Mouse (Mus musculus) midbrain, embryonic 15.5 days (tissue): ENCODE measurements at regions not wholly inside any gene's neighbourhood (a gene's known extent, or its start where the extent isn't known, plus 50 kb on each side); places are given as distances from the start of the nearest gene placed in this dataset.

ENCODE experiments used
- ATAC-seq: fragments of 200-750 bp; cut with Nextera tagmentation; replicated peaks from 2 replicates; pipeline ENCODE4 v1.8.0; 2017; ENCODE audit warnings: moderate TSS enrichment
- H3K27ac ChIP-seq: fragments of 300-500 bp; sonication (generic); 2 replicates; pipeline ENCODE4 v1.5.1; 2015; ENCODE audit warnings: mild to moderate bottlenecking, inconsistent platforms
- H3K27me3 ChIP-seq: fragments of 300-500 bp; sonication (generic); replicated peaks from 2 replicates; pipeline ENCODE4 v1.6.1; 2015; ENCODE audit warnings: inconsistent platforms
- H3K36me3 ChIP-seq: fragments of 300-500 bp; sonication (generic); replicated peaks from 2 replicates; pipeline ENCODE4 v1.6.1; 2015; ENCODE audit warnings: inconsistent platforms
- H3K4me1 ChIP-seq: fragments of 300-500 bp; sonication (generic); 2 replicates; pipeline ENCODE4 v1.6.1; 2015; ENCODE audit warnings: inconsistent platforms
- H3K4me2 ChIP-seq: fragments of 300-500 bp; sonication (generic); 2 replicates; pipeline ENCODE4 v1.6.1; 2015; ENCODE audit warnings: inconsistent platforms, mild to moderate bottlenecking, moderate library complexity
- H3K4me3 ChIP-seq: fragments of 300-500 bp; sonication (generic); 2 replicates; pipeline ENCODE4 v1.5.1; 2015; ENCODE audit warnings: mild to moderate bottlenecking, inconsistent platforms
- H3K9ac ChIP-seq: fragments of 300-500 bp; sonication (generic); 2 replicates; pipeline ENCODE4 v1.6.1; 2015; ENCODE audit warnings: mild to moderate bottlenecking, inconsistent platforms
- H3K9me3 ChIP-seq: fragments of 300-500 bp; sonication (generic); 2 replicates; pipeline ENCODE4 v1.6.1; 2016; ENCODE audit warnings: inconsistent platforms
- WGBS: fragments of 180-500 bp; shearing (Covaris S2); methylation state at CpG from one replicate; pipeline ENCODE4 v1.1.7; 2015; ENCODE audit warnings: mixed read lengths; 5-methylcytosine and 5-hydroxymethylcytosine counted together

DNA sequence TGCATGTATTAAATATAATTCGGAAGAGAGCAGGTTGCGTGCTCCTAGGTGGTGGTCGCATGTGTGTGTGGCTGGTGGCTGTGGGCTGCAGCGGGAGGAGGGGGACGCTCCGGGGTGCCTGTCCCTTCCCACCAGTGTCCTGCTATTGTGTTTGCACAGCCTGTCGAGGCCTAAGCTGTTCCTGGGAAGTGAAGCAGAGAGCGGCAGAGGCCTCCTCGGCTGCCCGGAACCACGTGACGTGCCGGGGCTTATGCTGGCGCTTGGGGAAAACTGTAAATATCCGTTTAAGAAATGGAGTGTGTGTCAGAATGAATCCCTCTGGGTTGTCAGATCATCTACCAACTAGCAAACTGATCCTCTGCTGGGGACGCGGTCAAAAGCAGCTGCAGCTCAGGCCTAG lies 318.3 kb downstream of the 3100002H09Rik start:
- 8% methylated on average over 17 of the region's 17 CpGs for WGBS
- peaks cover 11% of the 10 kb centered on the region for H3K4me1 ChIP-seq
- no peaks in the 10 kb centered on the region for H3K9me3 ChIP-seq
- H3K36me3 ChIP-seq, result no peaks in the 10 kb centered on the region
- H3K27ac ChIP-seq, result peak overlapping the region; percentile 56; the same call in 1 of the 2 replicates
- H3K9ac ChIP-seq, result no peak overlapping the region
- H3K4me3 ChIP-seq, result no peak overlapping the region
- H3K27me3 ChIP-seq, result no peaks in the 10 kb centered on the region
- H3K4me2 ChIP-seq, result peak overlapping the region; percentile 36; the same call in 1 of the 2 replicates
- ATAC-seq, result peak; percentile 85

DNA sequence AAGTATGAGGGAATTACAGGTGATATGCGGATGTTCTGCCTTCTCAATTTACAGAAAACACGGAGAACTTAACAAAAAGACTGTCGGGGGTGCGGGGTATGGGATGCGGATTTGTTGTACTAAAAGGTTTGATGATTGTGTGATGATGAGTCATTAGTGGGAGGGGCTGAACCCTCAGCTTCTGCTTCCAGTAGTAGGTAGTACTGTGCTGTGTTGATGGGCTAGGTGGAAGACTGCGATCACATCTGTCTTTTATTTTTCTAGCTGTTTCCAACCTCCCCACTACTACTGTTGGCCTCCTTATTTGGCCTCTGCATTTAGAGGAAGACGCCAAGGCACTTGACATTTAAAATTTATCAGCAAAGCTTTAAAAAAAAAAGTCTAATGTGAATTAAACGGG lies 318.8 kb downstream of the 3100002H09Rik start:
- 58% methylated on average over 8 of the region's 8 CpGs for WGBS
- Histone ChIP-seq H3K36me3 (no peaks in the 10 kb centered on the region), H3K9ac (no peak overlapping the region), H3K9me3 (no peaks in the 10 kb centered on the region), H3K4me1 (peaks cover 11% of the 10 kb centered on the region), H3K27ac (no peak overlapping the region), H3K27me3 (no peaks in the 10 kb centered on the region), H3K4me2 (no peak overlapping the region), H3K4me3 (no peak overlapping the region)
- ATAC-seq, result peak; percentile 60; the same call in 1 of the 2 replicates

DNA sequence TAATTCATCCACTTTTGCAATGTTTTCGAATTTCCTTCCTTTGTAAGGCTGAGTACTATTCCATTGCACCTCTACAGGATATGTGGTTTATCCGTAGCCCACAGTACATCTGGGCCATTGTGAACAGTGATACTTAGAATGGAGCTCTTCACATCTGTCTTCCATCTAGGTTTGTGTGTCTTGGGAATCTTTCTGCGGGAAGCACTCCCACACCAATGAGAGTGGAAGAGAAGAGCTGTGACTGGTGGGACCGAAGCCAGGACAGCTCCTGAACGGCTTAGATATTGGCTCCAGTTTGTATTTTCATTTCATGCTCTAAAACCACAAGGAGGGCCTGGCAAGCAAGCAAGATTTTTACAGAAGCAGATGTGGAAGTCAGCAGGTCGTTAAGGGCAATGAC lies 323.1 kb downstream of the 3100002H09Rik start:
- Histone ChIP-seq H3K4me3 (no peak overlapping the region), H3K27ac (no peak overlapping the region), H3K9me3 (no peaks in the 10 kb centered on the region), H3K4me1 (peaks cover 8% of the 10 kb centered on the region), H3K36me3 (no peaks in the 10 kb centered on the region), H3K4me2 (no peak overlapping the region), H3K9ac (no peak overlapping the region), H3K27me3 (no peaks in the 10 kb centered on the region)
- 87% methylated on average over 6 of the region's 6 CpGs for WGBS
- no peak for ATAC-seq

DNA sequence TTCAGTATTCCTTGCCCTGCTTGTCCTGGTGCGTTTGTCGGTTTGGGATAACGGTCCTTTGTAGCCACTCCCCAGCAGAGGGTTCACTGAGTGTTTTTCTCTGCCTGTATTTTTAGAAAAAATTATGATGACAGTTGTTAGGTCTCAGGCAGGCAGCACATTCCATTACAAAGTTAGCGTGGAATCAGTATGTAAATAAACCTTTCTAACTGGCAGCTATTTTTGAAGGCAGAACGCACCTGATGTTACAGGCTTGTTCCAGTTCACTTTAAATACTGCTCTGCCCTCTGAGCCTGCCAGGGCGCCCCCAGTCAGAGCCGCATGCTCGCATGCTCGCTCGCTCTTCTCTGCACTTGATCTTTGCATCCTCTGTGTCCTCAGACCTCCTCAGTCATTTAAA lies 331.9 kb downstream of the 3100002H09Rik start:
- Histone ChIP-seq H3K36me3 (no peaks in the 10 kb centered on the region), H3K4me1 (peaks cover 25% of the 10 kb centered on the region), H3K9me3 (no peaks in the 10 kb centered on the region), H3K4me3 (no peak overlapping the region), H3K27me3 (no peaks in the 10 kb centered on the region), H3K27ac (peak overlapping the region; percentile 54), H3K9ac (no peak overlapping the region), H3K4me2 (no peak overlapping the region; the same call in 1 of the 2 replicates)
- ATAC-seq, result no peak
- 7% methylated on average over 10 of the region's 10 CpGs for WGBS

DNA sequence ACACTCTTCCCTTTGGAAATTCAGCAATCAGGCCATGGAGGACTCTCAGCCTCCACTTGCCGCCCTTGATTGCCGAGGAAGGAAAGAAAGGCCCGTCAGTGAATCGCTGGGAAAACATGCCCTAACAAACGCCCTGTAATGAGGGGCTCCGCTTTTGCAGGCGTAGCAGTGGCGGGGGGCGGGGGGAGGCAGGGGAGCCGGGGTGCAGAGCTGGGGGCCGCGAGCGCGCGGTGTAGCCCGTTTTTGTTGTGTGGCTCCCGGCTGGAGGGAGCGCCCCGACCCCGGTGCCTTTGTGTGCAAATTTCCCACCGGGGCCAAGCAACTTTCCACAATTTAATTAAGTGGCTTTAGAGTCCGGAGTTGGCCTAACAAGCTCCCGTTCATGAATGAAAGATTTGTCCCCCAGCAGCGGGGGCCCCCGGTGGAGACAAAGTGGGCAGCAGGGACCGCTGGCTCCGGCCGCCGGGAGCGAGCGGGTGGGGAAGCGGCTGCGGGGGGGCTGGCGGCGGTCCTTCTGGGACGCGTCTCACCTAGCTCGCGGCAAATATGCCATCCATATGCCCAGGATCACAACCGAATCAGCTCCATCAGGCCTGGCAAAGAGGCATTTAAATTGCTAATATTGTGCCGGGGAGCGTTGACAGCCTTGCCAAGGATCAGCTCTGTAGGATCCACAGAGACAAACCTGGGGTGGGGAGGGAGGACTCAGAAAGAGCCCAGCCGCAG lies 333.0 kb downstream of the 3100002H09Rik start:
- H3K4me3 ChIP-seq, result peak overlapping the region; percentile 28
- peak overlapping the region; percentile 33; the same call in 1 of the 2 replicates for H3K9ac ChIP-seq
- no peaks in the 10 kb centered on the region for H3K9me3 ChIP-seq
- peak overlapping the region; percentile 62 for H3K4me2 ChIP-seq
- ATAC-seq, result peak; percentile 76
- no peaks in the 10 kb centered on the region for H3K36me3 ChIP-seq
- H3K4me1 ChIP-seq, result peaks cover 25% of the 10 kb centered on the region
- H3K27ac ChIP-seq, result peak overlapping the region; percentile 74
- WGBS, result under 1% methylated on average over 43 of the region's 43 CpGs
- no peaks in the 10 kb centered on the region for H3K27me3 ChIP-seq

DNA sequence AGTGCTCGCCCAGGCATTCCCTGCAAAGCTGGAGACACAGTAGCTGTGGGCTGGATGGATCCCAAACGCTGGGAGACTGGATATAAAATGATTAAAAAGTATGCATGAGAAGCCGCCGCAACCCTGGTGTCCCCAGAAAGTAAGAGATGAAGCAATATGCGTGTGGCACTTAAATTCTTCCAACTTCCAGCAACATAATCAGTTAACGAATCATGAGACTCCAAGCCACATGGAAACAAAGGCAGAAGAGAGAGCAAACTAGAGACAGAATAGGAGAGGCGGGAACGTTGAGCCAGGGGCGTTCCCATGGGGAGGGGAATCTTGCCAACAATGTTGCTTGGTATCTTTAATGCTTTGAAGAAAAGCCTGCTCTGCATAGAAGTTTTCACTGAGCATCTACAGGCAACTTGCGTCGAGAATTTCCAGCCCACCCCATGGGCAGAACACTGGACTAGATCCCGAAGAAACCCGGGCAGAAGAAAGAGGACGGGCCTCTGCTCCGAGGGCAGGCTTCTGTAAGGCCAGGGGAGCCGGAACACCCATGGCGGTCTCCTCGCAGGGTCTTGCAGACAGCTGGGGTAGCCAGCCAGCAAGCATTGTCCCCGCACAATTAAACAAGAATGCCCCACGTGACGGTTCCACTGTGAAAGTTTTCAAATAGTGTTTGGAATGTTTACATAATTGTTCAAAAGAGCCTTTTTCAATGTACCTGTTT lies 333.7 kb downstream of the 3100002H09Rik start:
- Histone ChIP-seq H3K4me2 (peak overlapping the region; percentile 62), H3K4me3 (peak overlapping the region; percentile 28), H3K27ac (peak overlapping the region; percentile 74), H3K4me1 (peaks cover 25% of the 10 kb centered on the region), H3K36me3 (no peaks in the 10 kb centered on the region), H3K27me3 (no peaks in the 10 kb centered on the region), H3K9me3 (no peaks in the 10 kb centered on the region), H3K9ac (peak overlapping the region; percentile 33; the same call in 1 of the 2 replicates)
- peak; percentile 69 for ATAC-seq
- 2% methylated on average over 21 of the region's 21 CpGs for WGBS

DNA sequence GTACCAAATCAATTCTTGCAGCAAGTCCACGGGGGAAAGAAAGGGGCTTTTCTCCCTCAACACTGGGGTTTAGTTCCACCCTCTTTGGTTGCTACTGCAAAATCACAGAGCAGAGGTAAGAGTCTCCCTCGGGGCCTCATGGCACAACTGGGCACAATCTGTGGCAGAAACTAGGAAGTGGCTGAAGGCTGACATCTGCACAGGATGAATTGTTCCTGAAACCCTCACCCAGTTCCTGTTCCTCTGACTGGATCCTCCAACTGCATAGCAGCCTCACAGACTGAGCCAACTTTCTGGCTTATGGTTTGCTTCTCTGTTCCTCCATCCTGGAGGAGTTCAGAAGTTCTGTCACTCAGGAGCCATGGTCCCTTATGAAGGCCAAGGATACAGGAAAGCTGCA lies 338.6 kb downstream of the 3100002H09Rik start:
- H3K9me3 ChIP-seq, result no peaks in the 10 kb centered on the region
- no peak overlapping the region for H3K4me2 ChIP-seq
- H3K4me3 ChIP-seq, result no peak overlapping the region
- peaks cover 7% of the 10 kb centered on the region for H3K4me1 ChIP-seq
- H3K36me3 ChIP-seq, result no peaks in the 10 kb centered on the region
- no peak overlapping the region for H3K27ac ChIP-seq
- H3K9ac ChIP-seq, result no peak overlapping the region
- no peak for ATAC-seq
- WGBS, result 86% methylated on average over 2 of the region's 2 CpGs
- H3K27me3 ChIP-seq, result no peaks in the 10 kb centered on the region; the same call in 1 of the 2 replicates

DNA sequence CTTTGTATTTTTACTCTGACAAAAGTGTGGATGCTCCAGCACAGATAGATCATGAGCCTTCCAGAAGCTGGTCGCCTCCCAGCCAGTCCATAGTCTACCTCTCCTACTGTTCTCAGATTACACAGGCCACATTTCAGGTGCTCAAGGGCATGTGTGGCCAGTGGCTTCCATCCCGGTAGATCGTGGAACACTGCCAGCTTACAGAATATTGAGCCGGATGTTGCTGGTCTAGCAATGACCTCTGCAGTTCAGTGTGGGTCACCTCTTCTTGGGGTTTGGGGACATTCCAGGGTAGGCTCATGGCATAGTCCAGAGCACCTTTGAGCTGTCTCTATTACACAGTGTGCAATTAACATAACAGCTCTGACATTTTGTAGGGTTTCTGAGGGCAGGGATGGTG lies 342.2 kb downstream of the 3100002H09Rik start:
- ATAC-seq, result no peak

DNA sequence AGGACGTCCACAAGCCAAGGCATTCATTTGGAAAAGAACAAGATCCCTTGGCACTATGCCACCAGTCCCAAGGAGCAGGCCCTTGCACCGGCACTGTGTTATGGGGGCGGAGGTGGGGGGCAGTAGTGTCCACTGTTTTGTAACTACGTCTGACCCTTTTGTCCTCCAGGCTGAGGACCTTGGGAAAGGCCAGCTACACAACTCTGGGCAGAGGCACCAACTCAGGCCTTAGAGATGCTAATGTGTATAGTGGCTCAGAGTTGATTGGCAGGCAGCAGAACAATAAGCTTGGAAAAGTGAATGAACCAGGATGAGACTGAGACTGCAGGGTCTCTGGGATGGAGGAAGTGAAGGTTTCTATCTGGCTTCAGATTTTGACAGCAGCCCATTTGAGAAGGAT lies 344.0 kb downstream of the 3100002H09Rik start:
- peak; percentile 50 for ATAC-seq
- Histone ChIP-seq H3K4me2 (no peak overlapping the region), H3K4me3 (no peak overlapping the region), H3K27me3 (no peaks in the 10 kb centered on the region; the same call in 1 of the 2 replicates), H3K27ac (peak overlapping the region; percentile 30; the same call in 1 of the 2 replicates), H3K9ac (no peak overlapping the region), H3K9me3 (no peaks in the 10 kb centered on the region), H3K4me1 (peaks cover 16% of the 10 kb centered on the region), H3K36me3 (no peaks in the 10 kb centered on the region)
- 12% methylated on average over 4 of the region's 4 CpGs for WGBS

More for the DNA sequence above, 342.2 kb downstream of the 3100002H09Rik start:
- no peak overlapping the region for H3K4me3 ChIP-seq
- no peaks in the 10 kb centered on the region for H3K36me3 ChIP-seq
- peaks cover 16% of the 10 kb centered on the region for H3K4me1 ChIP-seq
- 82% methylated on average over 4 of the region's 4 CpGs for WGBS
- H3K27me3 ChIP-seq, result no peaks in the 10 kb centered on the region; the same call in 1 of the 2 replicates
- H3K27ac ChIP-seq, result no peak overlapping the region
- H3K9ac ChIP-seq, result no peak overlapping the region
- no peaks in the 10 kb centered on the region for H3K9me3 ChIP-seq
- H3K4me2 ChIP-seq, result no peak overlapping the region

DNA sequence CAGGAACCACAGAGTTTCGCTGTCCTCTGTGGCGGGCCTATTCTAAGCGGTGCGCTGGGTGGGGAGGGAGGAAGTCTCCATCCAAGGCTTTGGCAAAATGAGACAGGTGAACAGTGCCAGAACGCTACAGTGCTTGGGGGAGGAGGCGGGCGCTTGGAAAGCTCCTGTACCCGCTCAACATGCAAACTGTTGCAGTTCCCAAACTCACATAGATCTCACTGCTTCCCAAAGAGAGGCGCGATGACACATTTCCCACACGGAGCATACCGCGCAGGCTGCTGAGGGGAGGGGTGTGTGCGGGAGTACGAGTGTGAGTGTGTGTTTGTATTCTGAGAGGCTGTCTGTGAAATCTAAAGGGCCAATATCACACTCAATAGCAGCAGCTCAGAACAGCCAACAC lies 345.1 kb downstream of the 3100002H09Rik start:
- Histone ChIP-seq H3K27ac (no peak overlapping the region), H3K9me3 (no peaks in the 10 kb centered on the region), H3K27me3 (no peaks in the 10 kb centered on the region; the same call in 1 of the 2 replicates), H3K9ac (no peak overlapping the region), H3K4me1 (peaks cover 16% of the 10 kb centered on the region), H3K4me3 (no peak overlapping the region), H3K36me3 (no peaks in the 10 kb centered on the region), H3K4me2 (no peak overlapping the region)
- ATAC-seq, result no peak
- WGBS, result 77% methylated on average over 15 of the region's 15 CpGs

DNA sequence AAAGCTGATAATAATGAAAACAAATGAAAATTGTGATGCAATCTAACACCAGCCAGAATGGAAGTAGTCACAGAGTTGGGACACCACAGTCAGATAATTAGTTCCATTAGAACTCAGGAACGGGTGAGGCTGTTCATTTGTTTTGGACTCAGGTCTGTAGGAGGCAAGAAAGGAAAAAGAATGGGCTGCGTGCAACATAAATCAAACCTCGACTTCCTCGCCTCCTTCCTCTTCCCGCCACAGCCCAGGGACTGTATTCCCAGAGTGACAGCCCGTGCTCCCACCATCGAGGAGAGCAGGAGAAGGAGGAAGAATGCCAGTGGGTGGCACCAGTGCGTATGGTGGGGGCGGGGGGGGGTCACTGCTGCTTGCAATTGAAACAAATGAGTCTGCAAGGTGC lies 339.2 kb upstream of the 4930535I16Rik start:
- no peak overlapping the region for H3K27ac ChIP-seq
- H3K27me3 ChIP-seq, result 0 out of 2 replicates have a peak, but pooled peaks cover 5% of the 10 kb centered on the region
- WGBS, result 38% methylated on average over 9 of the region's 9 CpGs
- no peak overlapping the region for H3K4me3 ChIP-seq
- peaks cover 33% of the 10 kb centered on the region for H3K4me1 ChIP-seq
- no peak for ATAC-seq
- H3K4me2 ChIP-seq, result no peak overlapping the region
- H3K9ac ChIP-seq, result no peak overlapping the region
- no peaks in the 10 kb centered on the region for H3K36me3 ChIP-seq
- no peaks in the 10 kb centered on the region for H3K9me3 ChIP-seq

DNA sequence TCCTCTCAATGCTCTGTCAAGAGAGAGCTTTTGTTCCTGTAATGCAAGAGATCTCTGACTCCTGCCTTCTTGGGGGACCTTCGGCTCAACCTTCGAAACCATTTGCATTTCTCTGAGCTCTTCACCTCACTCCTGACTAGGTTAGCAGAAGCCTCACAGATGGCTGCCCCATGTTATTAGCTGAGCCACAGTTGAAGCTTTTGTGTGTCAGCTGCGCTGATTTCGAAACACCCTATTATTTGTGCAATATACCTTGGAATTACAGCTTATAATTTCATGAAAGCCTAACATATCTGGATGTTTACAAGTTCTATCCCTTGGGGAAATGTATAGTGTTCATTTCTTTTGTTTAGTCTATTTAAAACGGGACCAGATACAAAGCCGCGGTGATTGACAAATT lies 338.7 kb upstream of the 4930535I16Rik start:
- WGBS, result 54% methylated on average over 7 of the region's 7 CpGs
- Histone ChIP-seq H3K4me3 (no peak overlapping the region), H3K36me3 (no peaks in the 10 kb centered on the region), H3K4me1 (peaks cover 33% of the 10 kb centered on the region), H3K27me3 (0 out of 2 replicates have a peak, but pooled peaks cover 5% of the 10 kb centered on the region), H3K4me2 (no peak overlapping the region), H3K9ac (no peak overlapping the region), H3K9me3 (no peaks in the 10 kb centered on the region), H3K27ac (no peak overlapping the region)
- ATAC-seq, result no peak
